15 mouse cellular contexts compared by ENCODE assay signal in the genomic region with DNA sequence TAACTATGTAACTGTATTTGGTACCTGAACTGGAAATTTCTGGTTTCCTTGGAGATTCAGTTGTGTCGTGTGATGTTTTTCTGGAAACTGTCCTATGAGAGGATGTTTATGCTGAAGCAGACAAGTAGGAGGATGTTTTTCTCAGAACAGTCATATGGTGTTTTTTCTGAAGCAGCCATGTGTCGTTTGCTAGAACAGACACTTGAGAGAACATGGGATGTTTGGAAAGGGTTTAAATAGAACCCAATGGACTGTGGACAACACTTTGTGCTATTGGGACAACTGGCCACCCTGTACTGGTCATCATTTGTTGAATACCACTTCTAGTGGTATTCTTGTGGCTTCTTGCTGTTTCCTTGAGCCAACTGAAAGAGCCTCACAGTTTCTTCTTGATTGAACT. TPM values are rescaled to one million over a fixed set of nuclear protein-coding genes. Genes with fewer than 3 reads are reported as not detected.
DNase-seq lines count a peak whose midpoint lies in the region; ATAC-seq lines count a peak whose summit lies in the region.
"Had no signal": no experiment of that assay in that cellular context is flagged by ENCODE, and none has a peak within 500 bp of the region (broad histone marks: within the 10 kb centered on the region; RNA-seq: fewer than 3 reads in every experiment).

TSS of gene Gm8369 (plus strand) at position 193 of the 400 bp plus-strand sequence.

- ATAC-seq in activated CD4-positive, CD25-positive, alpha-beta regulatory T cell, adult 4 months, result peak; percentile 63
- ATAC-seq: liver, embryonic 12.5 days had no signal

- DNase-seq in lung, postnatal 36 days, result peak; percentile 11
- DNase-seq in lung, postnatal 4 days, result no peak
- peak; percentile 11 to 52 for DNase-seq in layer of hippocampus, postnatal 14 days (ENCODE audit: low spot score in 2 of 2)
- DNase-seq in right cerebral cortex, postnatal 36 days (ENCODE audit: low spot score in 2 of 2), result peak; percentile 3 to 40
- DNase-seq in ovary, adult 18-20 months (ENCODE audit: low spot score), result no peak
- no peak for DNase-seq in gastrocnemius, adult 18-20 months (ENCODE audit: low spot score)
- no peak for DNase-seq in gastrocnemius, adult 8-10 months (ENCODE audit: low spot score in 2 of 2)
- DNase-seq: cerebellum, postnatal 10 days; gastrocnemius, postnatal 36 days had no signal

RNA-seq across cellular contexts. Expression of gene Gm8369, which starts in this region (rescaled TPM):
- 100 to 1,000 TPM; 497 to 564 TPM for polyA plus RNA-seq in activated CD4-positive, CD25-positive, alpha-beta regulatory T cell, adult 4 months (2017; shearing (Covaris generic))
- under 1 TPM in 1 of 2 experiments, not detected in 1; 0.55 TPM for total RNA-seq in layer of hippocampus, postnatal 14 days (2021)
- not detected for total RNA-seq in gastrocnemius, adult 18-20 months (2021)
- total RNA-seq in gastrocnemius, adult 8-10 months (2022), result not detected
- total RNA-seq: adrenal gland, postnatal 4 days had no signal
- polyA plus RNA-seq: embryonic facial prominence, embryonic 11.5 days; forebrain, embryonic 12.5 days; heart, embryonic 16.5 days; liver, embryonic 12.5 days had no signal

Comparison
In these comparisons a context has a peak if more than half of its experiments do, and no peak if none do; other contexts are left out.
1. DNase-seq: peak in lung, postnatal 36 days (single experiment) and right cerebral cortex, postnatal 36 days (2 of 2); none in lung, postnatal 4 days (0 of 2), ovary, adult 18-20 months (single experiment), gastrocnemius, adult 18-20 months (single experiment) and gastrocnemius, adult 8-10 months (0 of 2).
2. Peak in DNase-seq in layer of hippocampus, postnatal 14 days; RNA of the gene not detected or under 1 TPM.